ENCODE assay signal across 32 mouse cellular contexts in genomic region chr13:28840142-28840541, GRCm38 (mm10).
DNase-seq lines count a peak whose midpoint lies in the region; ATAC-seq lines count a peak whose summit lies in the region.
"Had no signal": no experiment of that assay in that cellular context is flagged by ENCODE, and none has a peak within 500 bp of the region (broad histone marks: within the 10 kb centered on the region; RNA-seq: fewer than 3 reads in every experiment).

No protein-coding gene starts in this region.

- no peaks in the 10 kb centered on the region for H3K36me3 ChIP-seq in forebrain, embryonic 14.5 days (ENCODE audit: control insufficient read depth, insufficient read depth, low read length)
- H3K36me3 ChIP-seq in forebrain, embryonic 10.5 days (replicated peaks) = peaks cover 21% of the 10 kb centered on the region
- H3K36me3 ChIP-seq in midbrain, embryonic 12.5 days = peaks cover 2% of the 10 kb centered on the region; the same call in 1 of the 2 replicates
- no peaks in the 10 kb centered on the region for H3K36me3 ChIP-seq in midbrain, embryonic 11.5 days (ENCODE audit: control insufficient read depth, insufficient read depth, low read length)
- H3K36me3 ChIP-seq in neural tube, embryonic 14.5 days (ENCODE audit: control insufficient read depth, insufficient read depth, low read length) = no peaks in the 10 kb centered on the region
- H3K36me3 ChIP-seq: embryonic facial prominence, embryonic 13.5 days; G1E; heart, embryonic 12.5 days; intestine, embryonic 15.5 days; liver, embryonic 12.5 days; stomach, embryonic 15.5 days had no signal

- H3K4me1 ChIP-seq in forebrain, embryonic 14.5 days (ENCODE audit: control insufficient read depth, insufficient read depth, low read length) = peaks cover 10% of the 10 kb centered on the region
- H3K4me1 ChIP-seq in forebrain, embryonic 10.5 days = peaks cover 54% of the 10 kb centered on the region
- peaks cover 12% of the 10 kb centered on the region for H3K4me1 ChIP-seq in midbrain, embryonic 12.5 days
- peaks cover 6% of the 10 kb centered on the region; the same call in 1 of the 2 replicates for H3K4me1 ChIP-seq in midbrain, embryonic 11.5 days (ENCODE audit: control insufficient read depth, insufficient read depth, low read length)
- H3K4me1 ChIP-seq in neural tube, embryonic 14.5 days (ENCODE audit: control insufficient read depth, insufficient read depth, low read length) = peaks cover 13% of the 10 kb centered on the region; the same call in 1 of the 2 replicates
- H3K4me1 ChIP-seq: stomach, embryonic 15.5 days had no signal

- H3K4me2 ChIP-seq in forebrain, embryonic 14.5 days (ENCODE audit: low read length) = no peak overlapping the region
- H3K4me2 ChIP-seq in midbrain, embryonic 12.5 days (replicated peaks) = no peak overlapping the region
- no peak overlapping the region for H3K4me2 ChIP-seq in midbrain, embryonic 11.5 days
- H3K4me2 ChIP-seq in neural tube, embryonic 14.5 days (ENCODE audit: low read depth, low read length) = no peak overlapping the region
- H3K4me2 ChIP-seq: embryonic facial prominence, embryonic 13.5 days; heart, embryonic 12.5 days; intestine, embryonic 15.5 days; liver, embryonic 12.5 days; stomach, embryonic 15.5 days had no signal

- H3K9ac ChIP-seq in forebrain, embryonic 14.5 days (ENCODE audit: low read length) = no peak overlapping the region
- H3K9ac ChIP-seq in midbrain, embryonic 12.5 days (replicated peaks) = no peak overlapping the region
- H3K9ac ChIP-seq in midbrain, embryonic 11.5 days (ENCODE audit: low read length) = no peak overlapping the region
- no peak overlapping the region for H3K9ac ChIP-seq in neural tube, embryonic 14.5 days (replicated peaks; ENCODE audit: low read depth, low read length)
- H3K9ac ChIP-seq: embryonic facial prominence, embryonic 13.5 days; heart, embryonic 12.5 days; intestine, embryonic 15.5 days; liver, embryonic 12.5 days; liver, postnatal 0 days; stomach, embryonic 15.5 days had no signal

- H3K27ac ChIP-seq in forebrain, embryonic 14.5 days (ENCODE audit: low read depth, low read length) = peak overlapping the region; percentile 53; the same call in 1 of the 2 replicates
- no peak overlapping the region for H3K27ac ChIP-seq in forebrain, embryonic 10.5 days
- H3K27ac ChIP-seq in midbrain, embryonic 12.5 days (replicated peaks) = 0 out of 2 replicates have a peak overlapping the region, but pooled peaks have one; percentile 11
- H3K27ac ChIP-seq in midbrain, embryonic 11.5 days (ENCODE audit: low read depth, low read length) = no peak overlapping the region
- H3K27ac ChIP-seq in neural tube, embryonic 14.5 days (ENCODE audit: low read depth, low read length) = 0 out of 2 replicates have a peak overlapping the region, but pooled peaks have one; percentile 16
- H3K27ac ChIP-seq: embryonic facial prominence, embryonic 13.5 days; gastrocnemius, adult 2 months; heart, adult 2 months; intestine, embryonic 15.5 days; kidney, postnatal 0 days; liver, embryonic 12.5 days; stomach, embryonic 15.5 days had no signal

- no peaks in the 10 kb centered on the region for H3K27me3 ChIP-seq in forebrain, embryonic 14.5 days (replicated peaks; ENCODE audit: control insufficient read depth, insufficient read depth, low read length)
- H3K27me3 ChIP-seq in forebrain, embryonic 10.5 days (ENCODE audit: poor library complexity, severe bottlenecking) = no peaks in the 10 kb centered on the region
- no peaks in the 10 kb centered on the region for H3K27me3 ChIP-seq in midbrain, embryonic 12.5 days
- no peaks in the 10 kb centered on the region for H3K27me3 ChIP-seq in midbrain, embryonic 11.5 days (ENCODE audit: control insufficient read depth, insufficient read depth, low read length)
- H3K27me3 ChIP-seq in neural tube, embryonic 14.5 days (ENCODE audit: control insufficient read depth, insufficient read depth, low read length) = no peaks in the 10 kb centered on the region
- H3K27me3 ChIP-seq: embryonic facial prominence, embryonic 13.5 days; heart, embryonic 12.5 days; intestine, embryonic 15.5 days; liver, embryonic 12.5 days; stomach, embryonic 15.5 days had no signal

- 77% methylated on average over 5 of the region's 5 CpGs for WGBS in forebrain, embryonic 14.5 days
- WGBS in forebrain, embryonic 10.5 days = 86% methylated on average over 5 of the region's 5 CpGs
- WGBS in midbrain, embryonic 12.5 days = 79% methylated on average over 5 of the region's 5 CpGs
- 87% methylated on average over 5 of the region's 5 CpGs for WGBS in midbrain, embryonic 11.5 days
- 59% methylated on average over 5 of the region's 5 CpGs for whole genome bisulfite sequencing in neural tube, embryonic 14.5 days

- H3K9me3 ChIP-seq in forebrain, embryonic 14.5 days (replicated peaks; ENCODE audit: control insufficient read depth, low read length) = no peaks in the 10 kb centered on the region
- no peaks in the 10 kb centered on the region for H3K9me3 ChIP-seq in forebrain, embryonic 10.5 days
- H3K9me3 ChIP-seq in midbrain, embryonic 12.5 days = no peaks in the 10 kb centered on the region
- no peaks in the 10 kb centered on the region for H3K9me3 ChIP-seq in midbrain, embryonic 11.5 days (ENCODE audit: control insufficient read depth, low read length)
- H3K9me3 ChIP-seq in neural tube, embryonic 14.5 days (ENCODE audit: control insufficient read depth, low read length) = no peaks in the 10 kb centered on the region
- H3K9me3 ChIP-seq: embryonic facial prominence, embryonic 13.5 days; G1E; intestine, embryonic 15.5 days; liver, embryonic 12.5 days; stomach, embryonic 15.5 days had no signal

- DNase-seq in forebrain, embryonic 14.5 days (ENCODE audit: low spot score) = peak; percentile 30
- no peak for DNase-seq in forebrain, embryonic 10.5 days (ENCODE audit: extremely low spot score, low spot score)
- DNase-seq in heart, adult 11 months = peak; percentile 39
- DNase-seq in heart, postnatal 10 days = no peak
- no peak for DNase-seq in midbrain, embryonic 11.5 days (ENCODE audit: low spot score, missing footprints)
- DNase-seq in left cerebral cortex, postnatal 14 days (ENCODE audit: low spot score in 2 of 2) = no peak
- DNase-seq: adrenal gland, adult 8-10 months; cerebellum, adult 11-12 months; cerebellum, adult 9-11 months; embryo, embryonic 11 days; gastrocnemius, adult 2 months; gastrocnemius, postnatal 36 days; heart, adult 2 months; kidney, adult 2 months; kidney, postnatal 4 days; left cerebral cortex, postnatal 4 days; liver, postnatal 0 days; lung, postnatal 36 days; midbrain, embryonic 14.5 days; retina, postnatal 1 day; right cerebral cortex, postnatal 25 days; thymus, postnatal 14 days had no signal

- no peak overlapping the region for H3K4me3 ChIP-seq in forebrain, embryonic 14.5 days (ENCODE audit: low read depth, low read length)
- no peak overlapping the region for H3K4me3 ChIP-seq in forebrain, embryonic 10.5 days
- H3K4me3 ChIP-seq in midbrain, embryonic 12.5 days = no peak overlapping the region
- H3K4me3 ChIP-seq in midbrain, embryonic 11.5 days (ENCODE audit: low read depth, low read length) = no peak overlapping the region
- H3K4me3 ChIP-seq in neural tube, embryonic 14.5 days (ENCODE audit: low read depth, low read length) = no peak overlapping the region
- H3K4me3 ChIP-seq: embryonic facial prominence, embryonic 13.5 days; erythroblast, embryonic 14.5 days; gastrocnemius, adult 2 months; heart, adult 2 months; heart, embryonic 12.5 days; intestine, embryonic 15.5 days; liver, embryonic 12.5 days; stomach, embryonic 15.5 days had no signal

- no peak for ATAC-seq in forebrain, embryonic 14.5 days
- no peak for ATAC-seq in midbrain, embryonic 12.5 days (ENCODE audit: low FRiP score, low read depth)
- no peak for ATAC-seq in midbrain, embryonic 11.5 days (ENCODE audit: low FRiP score)
- ATAC-seq in neural tube, embryonic 14.5 days (ENCODE audit: low read depth) = no peak
- ATAC-seq: intestine, embryonic 15.5 days; liver, embryonic 12.5 days; liver, postnatal 0 days had no signal

- intact Hi-C loops in heart, postnatal 10 days (cut with DNase I) = no loop called here
- intact Hi-C loops in left cerebral cortex, postnatal 14 days (cut with DNase I) = no loop called here

Comparison
In these comparisons a context has a peak if more than half of its experiments do, and no peak if none do; other contexts are left out.
1. DNase-seq: peak in forebrain, embryonic 14.5 days (single experiment) and heart, adult 11 months (single experiment); none in forebrain, embryonic 10.5 days (single experiment), heart, postnatal 10 days (0 of 2), midbrain, embryonic 11.5 days (single experiment) and left cerebral cortex, postnatal 14 days (0 of 2).
2. H3K27ac ChIP-seq: peak in forebrain, embryonic 14.5 days (single experiment), midbrain, embryonic 12.5 days (single experiment) and neural tube, embryonic 14.5 days (single experiment); none in forebrain, embryonic 10.5 days (single experiment) and midbrain, embryonic 11.5 days (single experiment).